Mouse (Mus musculus) small intestine, adult 2 months (tissue): ENCODE data around the gene Dok7.

Source experiments
- CTCF ChIP-seq: fragments of 200-500 bp; IDR thresholded peaks from 2 replicates; pipeline ENCODE4 v1.5.1; 2012; ENCODE audit warnings: low read depth, mild to moderate bottlenecking, control low read depth, inconsistent platforms, low read length, moderate library complexity, mixed read lengths; ENCODE audit not compliant: insufficient replicate concordance, insufficient read length; ENCODE audit errors: extremely low read depth
- POLR2A ChIP-seq: fragments of 200-500 bp; IDR thresholded peaks from 2 replicates; pipeline ENCODE4 v1.6.1; 2012; ENCODE audit warnings: low read depth, mild to moderate bottlenecking, control low read depth, inconsistent platforms, low read length, moderate library complexity

DNA sequence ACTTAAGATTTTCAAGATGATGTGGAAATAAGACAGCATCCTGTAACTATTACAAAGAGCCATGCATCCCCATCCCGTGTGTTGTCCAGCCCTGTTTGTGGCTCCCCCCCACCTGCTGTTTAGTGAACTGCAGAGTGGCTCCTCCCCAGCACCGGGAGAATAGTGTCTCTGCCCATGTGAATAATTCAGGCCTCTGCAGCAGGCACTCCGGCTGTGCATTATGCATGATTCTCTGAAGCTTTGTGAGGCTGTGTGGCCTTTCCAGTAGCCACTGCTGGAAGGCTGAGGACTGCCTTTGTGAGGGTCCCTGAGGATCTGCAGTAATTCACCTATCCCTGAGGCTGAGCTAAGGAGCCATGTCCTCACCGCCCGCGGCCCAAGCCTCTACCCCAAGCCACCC is 42.5 kb upstream of the Dok7 start:
- TF ChIP-seq POLR2A (no peak), CTCF (no peak)
